Mouse (Mus musculus): Measurements from ENCODE around the gene Meis1.

Gene Meis1

GRCm38 (mm10) chr11:18876886-18877625 is 141.7 kb downstream of the Meis1 start:
- DNase-seq (ENCODE audit: low spot score) = no peak

GRCm38 (mm10) chr11:18875911-18876885 is 142.6 kb downstream of the Meis1 start:
- DNase-seq (ENCODE audit: low spot score) = no peak

- DNase-seq (ENCODE audit: low spot score) = no peak
Measured at GRCm38 (mm10) chr11:18875001-18875902, 143.5 kb downstream of the Meis1 start.

GRCm38 (mm10) chr11:18874278-18875000 is 144.3 kb downstream of the Meis1 start:
- DNase-seq (ENCODE audit: low spot score) = no peak

- no peak for DNase-seq (ENCODE audit: low spot score)
Measured at GRCm38 (mm10) chr11:18873451-18874277, 145.1 kb downstream of the Meis1 start.

DNA sequence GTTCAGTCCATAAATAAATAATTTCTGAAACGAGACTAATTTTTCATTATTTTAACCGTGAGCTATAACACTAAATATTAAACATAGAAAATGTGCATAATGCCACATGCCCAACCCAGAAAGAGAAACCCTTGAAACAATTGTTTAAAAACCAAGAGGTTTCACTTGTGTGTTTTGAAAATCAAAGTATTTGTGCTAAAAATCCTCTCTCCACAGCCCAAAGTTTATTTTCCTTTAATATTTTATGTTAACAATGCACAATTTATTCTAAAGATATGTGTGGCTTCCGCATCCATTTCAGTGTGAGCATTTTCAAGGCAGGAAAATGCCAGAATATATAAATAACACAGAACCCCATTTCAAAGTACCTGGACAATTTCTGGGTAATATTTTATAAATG is 146.0 kb downstream of the Meis1 start:
- no peak for DNase-seq (ENCODE audit: low spot score)

- no peak for DNase-seq (ENCODE audit: low spot score)
Measured at GRCm38 (mm10) chr11:18872118-18872751, 146.6 kb downstream of the Meis1 start.

- DNase-seq (ENCODE audit: low spot score) = peak; percentile 57
Measured at GRCm38 (mm10) chr11:18871170-18872081, 147.4 kb downstream of the Meis1 start.

DNA sequence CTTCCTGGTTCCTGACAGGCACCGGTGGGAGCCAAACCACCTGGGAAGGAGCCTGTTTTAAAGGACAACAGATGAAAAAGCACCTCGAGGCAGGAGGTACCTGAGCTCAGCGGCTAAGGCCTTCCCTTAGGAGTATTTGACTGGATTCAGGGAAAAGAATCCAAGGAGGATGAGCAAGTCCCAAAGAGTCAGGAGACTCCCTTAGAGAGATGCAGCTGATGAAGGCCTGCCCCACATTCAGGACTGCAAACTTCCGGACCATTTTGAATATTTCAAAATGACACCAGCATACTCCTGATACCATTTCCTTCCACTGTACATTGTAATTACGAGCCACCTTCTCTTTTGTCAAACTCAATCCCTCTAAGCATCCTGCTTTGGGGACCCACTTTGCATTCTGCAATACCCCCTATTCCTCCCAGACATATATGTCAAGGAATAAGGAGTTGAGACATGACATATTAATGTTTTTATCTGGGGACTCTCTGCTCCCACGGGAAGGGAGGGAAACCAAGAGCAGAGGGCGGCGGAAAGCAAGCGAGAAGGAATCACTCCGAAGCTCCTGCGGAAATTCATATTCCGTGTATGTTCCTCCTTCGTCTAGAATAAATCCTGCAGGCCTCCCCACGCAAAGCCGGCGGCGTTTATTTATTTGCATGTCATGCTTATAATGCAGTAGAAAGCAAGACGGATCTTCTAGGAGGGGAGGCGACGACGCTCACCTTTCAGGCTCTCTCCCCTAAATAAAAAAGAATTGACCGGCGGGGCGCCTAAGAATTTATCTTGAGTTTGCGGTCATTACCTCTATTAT is 148.5 kb downstream of the Meis1 start:
- no peak for DNase-seq (ENCODE audit: low spot score)

DNA sequence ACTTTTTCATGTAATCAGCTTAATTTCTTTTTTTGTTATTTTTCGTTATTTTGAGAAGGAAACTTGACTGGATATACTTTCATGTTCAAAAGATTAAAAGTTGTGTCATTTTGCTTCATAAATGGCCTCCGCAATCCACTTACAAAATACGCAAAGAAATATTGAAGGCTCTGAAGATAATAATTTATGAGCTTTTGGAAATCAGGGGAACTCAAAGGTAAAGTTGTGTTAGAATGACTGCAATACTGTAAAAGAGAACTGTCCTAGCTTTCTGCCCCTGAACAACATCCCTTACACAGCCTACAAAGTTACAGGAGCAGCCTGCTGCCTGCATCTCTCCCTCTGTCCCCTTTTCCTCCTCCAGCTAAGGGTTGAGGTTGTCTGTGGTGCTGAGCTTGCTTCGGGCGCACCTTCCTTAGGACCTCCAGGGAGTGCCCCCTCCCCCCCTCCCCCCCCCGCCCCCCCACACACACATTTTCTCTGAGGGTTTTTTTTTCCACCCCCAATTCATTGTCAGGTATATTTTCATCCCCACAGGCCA is 149.3 kb downstream of the Meis1 start:
- DNase-seq (ENCODE audit: low spot score) = no peak

DNA sequence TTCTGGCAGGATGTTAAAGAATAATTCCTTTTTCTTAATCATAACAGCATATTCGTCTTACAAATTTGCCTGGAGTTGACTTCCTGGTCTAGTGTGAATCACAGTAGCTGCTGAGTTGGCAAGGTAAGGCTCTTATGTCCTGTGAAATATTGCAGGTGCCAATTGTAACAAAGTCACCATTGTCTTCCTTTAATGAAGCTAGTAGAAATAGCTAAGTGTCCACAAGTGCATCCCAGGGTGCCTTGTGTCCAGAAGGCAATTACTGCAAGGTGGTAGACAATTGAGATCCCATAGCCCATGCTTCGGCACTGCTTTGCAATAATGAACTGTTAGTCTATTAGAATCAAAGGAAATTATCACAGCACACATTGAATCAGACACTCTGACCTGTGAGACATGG is 151.1 kb downstream of the Meis1 start:
- no peak for DNase-seq (ENCODE audit: low spot score)

DNA sequence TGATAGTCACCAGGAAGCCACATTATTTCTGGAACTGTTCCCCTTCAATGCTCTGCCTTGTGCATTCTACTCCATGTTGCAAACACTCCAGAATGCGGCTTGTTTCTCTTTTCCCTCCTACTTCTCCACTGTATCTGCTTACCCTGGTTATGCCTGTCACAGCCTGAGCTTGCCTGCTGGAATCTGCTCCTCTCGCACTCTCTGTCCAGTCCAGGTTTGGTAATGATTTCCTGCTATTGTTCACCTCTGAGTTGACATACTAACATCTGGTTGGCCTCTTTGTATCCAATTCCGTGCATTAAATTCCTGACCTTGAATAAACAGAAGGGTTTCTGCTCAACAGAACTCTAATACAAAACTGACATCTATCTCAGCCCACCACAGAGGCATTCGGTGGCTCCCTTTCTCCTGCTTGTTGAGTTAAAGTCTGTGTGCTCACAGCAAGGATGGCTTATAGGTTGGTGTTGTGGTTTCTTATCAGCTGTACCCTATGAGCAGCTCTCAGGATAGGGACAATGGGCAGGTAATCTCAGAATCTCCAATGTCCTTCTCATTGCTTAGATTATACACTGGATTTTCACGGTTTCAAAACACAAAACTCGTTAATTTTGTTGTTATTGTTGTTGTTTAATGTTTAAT is 152.5 kb downstream of the Meis1 start:
- no peak for DNase-seq (ENCODE audit: low spot score)

DNA sequence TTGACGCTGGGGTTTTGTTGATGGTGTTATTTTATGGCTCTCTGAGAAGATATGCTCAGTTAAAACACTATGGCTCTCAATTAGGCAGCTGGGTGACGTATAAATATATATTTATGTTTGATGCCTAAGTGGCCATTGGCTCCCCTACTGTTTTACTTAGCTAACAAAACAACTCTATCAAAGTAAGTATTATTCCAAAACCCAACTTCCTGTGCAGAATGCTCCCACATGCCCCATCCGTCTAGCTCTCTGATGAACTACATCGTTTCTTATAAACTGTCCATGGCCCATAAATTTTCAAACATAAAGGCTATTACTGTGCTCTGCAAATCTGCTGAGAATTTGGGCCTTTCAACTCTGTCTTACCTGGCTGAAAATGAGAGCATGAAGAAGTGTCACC is 168.0 kb downstream of the Meis1 start:
- no peak for DNase-seq (ENCODE audit: low spot score)

DNA sequence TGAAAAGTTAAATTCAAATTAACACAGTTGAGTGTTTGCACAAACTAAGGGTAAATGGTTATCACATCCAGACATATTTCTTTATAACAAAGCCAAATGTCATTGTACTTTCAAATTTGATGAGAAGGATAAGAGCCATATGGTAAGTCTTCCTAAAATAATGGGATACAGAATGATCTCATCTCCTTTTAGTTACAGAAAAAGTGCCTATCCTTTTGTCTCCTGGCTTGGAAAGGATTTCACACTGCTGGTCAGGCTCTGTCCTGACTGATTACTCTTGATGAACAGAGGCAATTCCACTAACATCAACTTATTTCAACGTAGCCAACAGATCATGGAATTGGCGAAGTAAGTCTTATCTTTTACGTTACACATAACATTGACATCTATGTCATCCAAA is 171.1 kb downstream of the Meis1 start:
- DNase-seq (ENCODE audit: low spot score) = no peak

DNA sequence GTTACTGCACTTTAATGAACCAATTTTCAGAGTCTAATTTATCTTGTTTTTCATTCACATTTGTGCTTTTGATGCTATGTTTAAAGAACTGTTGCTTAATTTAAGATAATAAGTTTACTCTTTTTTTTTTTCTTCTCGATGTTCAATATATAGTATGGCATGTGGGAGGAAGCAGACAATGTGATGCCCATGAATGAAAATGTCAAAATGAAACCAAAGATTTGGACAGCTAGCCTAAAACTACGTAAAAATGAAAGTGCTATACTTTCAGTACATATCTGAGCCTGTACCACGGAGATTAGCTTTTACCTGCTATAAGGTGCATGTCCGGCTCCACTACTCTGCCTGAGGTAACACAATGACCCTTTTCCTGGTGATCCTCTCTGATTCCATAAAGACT is 172.3 kb downstream of the Meis1 start:
- no peak for DNase-seq (ENCODE audit: low spot score)

DNA sequence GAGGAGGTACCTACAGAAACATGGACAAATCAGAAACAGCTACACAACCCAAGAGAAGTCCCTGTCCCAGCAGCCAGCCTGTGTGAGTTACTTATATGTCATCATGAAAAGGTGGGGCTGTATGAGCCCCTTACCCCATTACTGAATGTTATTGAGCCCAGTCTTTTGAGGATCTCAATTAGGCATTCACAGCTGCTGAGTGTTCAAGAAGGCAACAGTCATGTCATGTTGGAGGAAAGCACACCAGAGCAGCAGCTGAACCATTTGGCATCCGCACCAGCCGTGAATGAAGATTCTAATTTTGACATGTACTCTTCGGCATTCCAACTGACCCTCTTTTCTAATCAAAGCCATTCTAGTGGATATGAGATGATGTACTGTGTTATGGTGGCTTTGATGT is 172.9 kb downstream of the Meis1 start:
- DNase-seq (ENCODE audit: low spot score) = no peak

- no peak for DNase-seq (ENCODE audit: low spot score)
Measured at GRCm38 (mm10) chr11:18845466-18845865, 173.3 kb downstream of the Meis1 start.

Data from urinary bladder, postnatal 25 days (tissue).